Mouse (Mus musculus): ENCODE results near the gene Lpp. TPM values are rescaled to one million over a fixed set of nuclear protein-coding genes. Genes with fewer than 3 reads are reported as not detected.

The Lpp gene
- total and polyA plus RNA-seq, 3 experiments: 0.64 to 1.2 (median 0.68) TPM

DNA sequence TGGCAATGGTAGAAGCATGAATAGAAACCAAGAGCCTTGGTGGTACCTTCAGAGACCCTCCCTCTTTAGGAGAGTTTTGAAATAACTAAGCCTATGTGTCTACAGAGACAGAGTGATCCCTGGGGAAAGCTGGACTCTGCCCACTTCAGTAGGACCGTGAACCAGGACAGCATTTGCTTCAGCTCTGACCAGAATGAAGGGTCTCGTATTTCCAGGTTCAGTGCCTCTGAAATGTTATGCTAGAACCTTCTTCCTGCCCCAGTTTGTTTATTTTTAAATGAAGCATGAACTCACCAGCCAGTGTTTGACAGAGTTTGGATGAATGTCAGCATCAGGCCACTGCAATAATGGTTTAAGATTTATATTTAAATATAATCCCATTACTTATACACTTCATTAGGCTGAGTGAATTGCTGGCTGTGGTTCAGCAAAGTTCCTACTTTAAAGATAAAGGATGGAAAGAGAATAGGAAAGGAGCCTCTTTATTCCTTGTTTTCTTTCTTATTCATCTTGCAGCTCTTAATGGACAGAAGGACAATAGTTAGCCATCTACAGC lies 507.0 kb downstream of the Lpp start:
- H3K9ac ChIP-seq (ENCODE audit: insufficient read depth, low read depth): no peak overlapping the region
- H3K36me3 ChIP-seq (replicated peaks in 1 of 2; ENCODE audit: control insufficient read depth in 1 of 2, insufficient read depth in 1 of 2, low read length in 1 of 2): no peaks in the 10 kb centered on the region
- no peaks in the 10 kb centered on the region for H3K27me3 ChIP-seq (replicated peaks)
- in situ Hi-C loops (cut with MboI; ENCODE audit: low pct_ligation_motif_present, low pct_unique_long_range_greater_than_20kb, low sequenced_read_pairs) (loop anchor here (25.0 kb wide), 1 partner anchor 362 kb away; no protein-coding TSS in a partner anchor), dilution Hi-C loops (cut with MboI; ENCODE audit: extremely low pct_ligation_motif_present, extremely low pct_unique_long_range_greater_than_20kb, low sequenced_read_pairs) (no loop called here)
- no peaks in the 10 kb centered on the region for H3K79me2 ChIP-seq (replicated peaks; ENCODE audit: control insufficient read depth, extremely low read depth, insufficient read depth, poor library complexity, severe bottlenecking)
- DNase-seq (ENCODE audit: extremely low read depth): no peak
- no peak for TF ChIP-seq BHLHE40 (IDR thresholded peaks at IDR 0.05; ENCODE audit: low read depth, low read length)
- TF ChIP-seq ZC3H11A (IDR thresholded peaks at IDR 0.05; ENCODE audit: low read depth, low read length): no peak
- no peak for TF ChIP-seq CHD2 (IDR thresholded peaks at IDR 0.05; ENCODE audit: low read length)
- TF ChIP-seq MAZ (IDR thresholded peaks at IDR 0.05; ENCODE audit: low read depth, low read length): no peak
- TF ChIP-seq JUN (IDR thresholded peaks at IDR 0.05; ENCODE audit: insufficient read depth, low read depth, low read length): no peak
- no peak for TF ChIP-seq GABPA (IDR thresholded peaks at IDR 0.05; ENCODE audit: insufficient replicate concordance, low read depth, low read length)
- no peak for TF ChIP-seq TCF12 (IDR thresholded peaks at IDR 0.05; ENCODE audit: low read depth, low read length)
- TF ChIP-seq TBP (conservative IDR thresholded peaks at IDR 0.05; ENCODE audit: low read depth, low read length): no peak
- TF ChIP-seq CTCF (conservative IDR thresholded peaks at IDR 0.05 in 1 of 2, IDR thresholded peaks at IDR 0.05 in 1 of 2; ENCODE audit: low read depth in 2 of 2, low read length in 2 of 2): no peak
- TF ChIP-seq NRF1 (IDR thresholded peaks at IDR 0.05; ENCODE audit: low read depth, low read length): no peak
- TF ChIP-seq ETS1 (conservative IDR thresholded peaks at IDR 0.05; ENCODE audit: low read depth, low read length): no peak
- no peak for TF ChIP-seq ZMIZ1 (IDR thresholded peaks at IDR 0.05; ENCODE audit: low read depth, low read length)
- TF ChIP-seq RCOR1 (conservative IDR thresholded peaks at IDR 0.05; ENCODE audit: low read depth, low read length): no peak
- no peak overlapping the region for H3K4me2 ChIP-seq (ENCODE audit: insufficient read depth, low read depth, poor library complexity, severe bottlenecking)
- H3K4me1 ChIP-seq (ENCODE audit: control insufficient read depth in 1 of 2, insufficient read depth in 2 of 2): no peaks in the 10 kb centered on the region
- no peak overlapping the region for H3K4me3 ChIP-seq (replicated peaks in 1 of 3; ENCODE audit: low read depth in 2 of 3, low read length in 2 of 3, poor library complexity in 1 of 3)
- H3K27ac ChIP-seq (ENCODE audit: insufficient read depth, low read depth): no peak overlapping the region
- no peaks in the 10 kb centered on the region for H3K9me3 ChIP-seq (replicated peaks; ENCODE audit: low read length)

GRCm38 (mm10) chr16:24901139-24901859 lies 508.0 kb downstream of the Lpp start:
- no peak for DNase-seq (ENCODE audit: extremely low read depth)
- dilution Hi-C loops (cut with MboI; ENCODE audit: extremely low pct_ligation_motif_present, extremely low pct_unique_long_range_greater_than_20kb, low sequenced_read_pairs) (no loop called here), in situ Hi-C loops (cut with MboI; ENCODE audit: low pct_ligation_motif_present, low pct_unique_long_range_greater_than_20kb, low sequenced_read_pairs) (loop anchor here (25.0 kb wide), 1 partner anchor 361 kb away; no protein-coding TSS in a partner anchor)
- H3K27me3 ChIP-seq (replicated peaks): no peaks in the 10 kb centered on the region
- H3K4me1 ChIP-seq (ENCODE audit: control insufficient read depth in 1 of 2, insufficient read depth in 2 of 2): no peaks in the 10 kb centered on the region
- H3K36me3 ChIP-seq (replicated peaks in 1 of 2; ENCODE audit: control insufficient read depth in 1 of 2, insufficient read depth in 1 of 2, low read length in 1 of 2): no peaks in the 10 kb centered on the region
- no peak overlapping the region for H3K27ac ChIP-seq (ENCODE audit: insufficient read depth, low read depth)
- H3K79me2 ChIP-seq (replicated peaks; ENCODE audit: control insufficient read depth, extremely low read depth, insufficient read depth, poor library complexity, severe bottlenecking): no peaks in the 10 kb centered on the region
- H3K9ac ChIP-seq (ENCODE audit: insufficient read depth, low read depth): no peak overlapping the region
- TF ChIP-seq SMC3 (IDR thresholded peaks at IDR 0.05; ENCODE audit: low read depth, low read length) (no peak), NRF1 (IDR thresholded peaks at IDR 0.05; ENCODE audit: low read depth, low read length) (no peak), GABPA (IDR thresholded peaks at IDR 0.05; ENCODE audit: insufficient replicate concordance, low read depth, low read length) (no peak), USF2 (conservative IDR thresholded peaks at IDR 0.05; ENCODE audit: low read depth, low read length) (no peak), ZMIZ1 (IDR thresholded peaks at IDR 0.05; ENCODE audit: low read depth, low read length) (no peak)
- no peaks in the 10 kb centered on the region for H3K9me3 ChIP-seq (replicated peaks; ENCODE audit: low read length)
- H3K4me3 ChIP-seq (replicated peaks in 1 of 3; ENCODE audit: low read depth in 2 of 3, low read length in 2 of 3, poor library complexity in 1 of 3): no peak overlapping the region
- H3K4me2 ChIP-seq (ENCODE audit: insufficient read depth, low read depth, poor library complexity, severe bottlenecking): no peak overlapping the region

Data from CH12.LX (cell line).